Mouse (Mus musculus): Measurements from ENCODE around the gene Rpgrip1l.
A peak's percentile ranks its signal among the peaks of the same experiment; 100 is the strongest.

The Rpgrip1l gene

GRCm38 (mm10) chr8:91312835-91313832, at the start of gene Rpgrip1l, which contains the start of gene Fto:
Rpgrip1l (minus strand) TSS chr8:91313262.
Fto (plus strand) TSS chr8:91313525.
- peak; percentile 85 for DNase-seq (ENCODE audit: low spot score)

- DNase-seq (ENCODE audit: low spot score): no peak
Measured at GRCm38 (mm10) chr8:91360644-91361357, 47.7 kb upstream of the Rpgrip1l start.

- DNase-seq (ENCODE audit: low spot score): no peak
Measured at GRCm38 (mm10) chr8:91359511-91359910, 46.4 kb upstream of the Rpgrip1l start.

- DNase-seq (ENCODE audit: low spot score): no peak
Measured at GRCm38 (mm10) chr8:91358016-91358415, 45.0 kb upstream of the Rpgrip1l start.

GRCm38 (mm10) chr8:91357493-91358014, 44.5 kb upstream of the Rpgrip1l start:
- no peak for DNase-seq (ENCODE audit: low spot score)

- DNase-seq (ENCODE audit: low spot score): no peak
Measured at GRCm38 (mm10) chr8:91355956-91356699, 43.1 kb upstream of the Rpgrip1l start.

GRCm38 (mm10) chr8:91355301-91355905, 42.3 kb upstream of the Rpgrip1l start:
- DNase-seq (ENCODE audit: low spot score): no peak

- DNase-seq (ENCODE audit: low spot score): no peak
Measured at GRCm38 (mm10) chr8:91353907-91354306, 40.8 kb upstream of the Rpgrip1l start.

- no peak for DNase-seq (ENCODE audit: low spot score)
Measured at GRCm38 (mm10) chr8:91353062-91353461, 40.0 kb upstream of the Rpgrip1l start.

- DNase-seq (ENCODE audit: low spot score): no peak
Measured at GRCm38 (mm10) chr8:91352598-91352997, 39.5 kb upstream of the Rpgrip1l start.

GRCm38 (mm10) chr8:91350628-91351027, 37.6 kb upstream of the Rpgrip1l start:
- DNase-seq (ENCODE audit: low spot score): no peak

GRCm38 (mm10) chr8:91349816-91350215, 36.8 kb upstream of the Rpgrip1l start:
- no peak for DNase-seq (ENCODE audit: low spot score)

- DNase-seq (ENCODE audit: low spot score): no peak
Measured at GRCm38 (mm10) chr8:91347595-91347994, 34.5 kb upstream of the Rpgrip1l start.

- DNase-seq (ENCODE audit: low spot score): no peak
Measured at GRCm38 (mm10) chr8:91347146-91347545, 34.1 kb upstream of the Rpgrip1l start.

- DNase-seq (ENCODE audit: low spot score): no peak
Measured at GRCm38 (mm10) chr8:91344659-91345058, 31.6 kb upstream of the Rpgrip1l start.

- DNase-seq (ENCODE audit: low spot score): no peak
Measured at GRCm38 (mm10) chr8:91342798-91343197, 29.7 kb upstream of the Rpgrip1l start.

- DNase-seq (ENCODE audit: low spot score): no peak
Measured at GRCm38 (mm10) chr8:91342196-91342595, 29.1 kb upstream of the Rpgrip1l start.

- DNase-seq (ENCODE audit: low spot score): no peak
Measured at GRCm38 (mm10) chr8:91340746-91341145, 27.7 kb upstream of the Rpgrip1l start.

GRCm38 (mm10) chr8:91339651-91340050, 26.6 kb upstream of the Rpgrip1l start:
- DNase-seq (ENCODE audit: low spot score): no peak

GRCm38 (mm10) chr8:91338389-91339154, 25.5 kb upstream of the Rpgrip1l start:
- no peak for DNase-seq (ENCODE audit: low spot score)

GRCm38 (mm10) chr8:91329461-91329850, 16.4 kb upstream of the Rpgrip1l start:
- no peak for DNase-seq (ENCODE audit: low spot score)

Measured in spleen, adult 12 weeks (tissue).